Mouse (Mus musculus) heart, adult 11 months (tissue): ENCODE results near the gene Tbca.
A peak's percentile ranks its signal among the peaks of the same experiment; 100 is the strongest.

ENCODE experiments used
- DNase-seq: peaks from one replicate; pipeline ENCODE4 v3.0.0; 2022

Tbca gene

GRCm38 (mm10) chr13:94849351-94849750 is 60.6 kb downstream of the Tbca start:
- peak; percentile 76 for DNase-seq

GRCm38 (mm10) chr13:94858016-94858575 is 69.4 kb downstream of the Tbca start:
- DNase-seq, result peak; percentile 59

GRCm38 (mm10) chr13:94859256-94859655 is 70.5 kb downstream of the Tbca start:
- peak; percentile 70 for DNase-seq

GRCm38 (mm10) chr13:94862491-94863230 is 74.0 kb downstream of the Tbca start:
- peak; percentile 55 for DNase-seq

GRCm38 (mm10) chr13:94866906-94867305 is 78.2 kb downstream of the Tbca start:
- peak; percentile 53 for DNase-seq

GRCm38 (mm10) chr13:94867772-94868171 is 79.1 kb downstream of the Tbca start:
- peak; percentile 52 for DNase-seq

GRCm38 (mm10) chr13:94868478-94868950 is 79.8 kb downstream of the Tbca start:
- DNase-seq, result peak; percentile 91

- DNase-seq, result peak; percentile 63
Measured at GRCm38 (mm10) chr13:94869541-94869940, 80.8 kb downstream of the Tbca start.

- peak; percentile 34 for DNase-seq
Measured at GRCm38 (mm10) chr13:94870071-94870460, 81.4 kb downstream of the Tbca start.

- peak; percentile 86 for DNase-seq
Measured at GRCm38 (mm10) chr13:94870461-94871186, 81.9 kb downstream of the Tbca start.

- no peak for DNase-seq
Measured at GRCm38 (mm10) chr13:94871806-94872320, 83.2 kb downstream of the Tbca start.

GRCm38 (mm10) chr13:94872439-94872838 is 83.7 kb downstream of the Tbca start:
- no peak for DNase-seq

- no peak for DNase-seq
Measured at GRCm38 (mm10) chr13:94873111-94874038, 84.7 kb downstream of the Tbca start.

GRCm38 (mm10) chr13:94874039-94874425 is 85.3 kb downstream of the Tbca start:
- DNase-seq, result no peak

- DNase-seq, result no peak
Measured at GRCm38 (mm10) chr13:94874656-94875395, 86.1 kb downstream of the Tbca start.

- DNase-seq, result no peak
Measured at GRCm38 (mm10) chr13:94875396-94875880, 86.7 kb downstream of the Tbca start, which contains the start of gene Otp. Otp (plus strand) TSS chr13:94875602.

GRCm38 (mm10) chr13:94876286-94877210 is 87.8 kb downstream of the Tbca start:
- peak; percentile 44 for DNase-seq

- DNase-seq, result peak; percentile 77
Measured at GRCm38 (mm10) chr13:94877211-94877590, 88.5 kb downstream of the Tbca start.

GRCm38 (mm10) chr13:94877991-94878745 is 89.5 kb downstream of the Tbca start:
- DNase-seq, result peak; percentile 14
